Mouse (Mus musculus) T-helper 17 cell (primary cell): ENCODE results near the gene Atad3a.
"Not testable (repeated sequence)": the region's sequence is repeated elsewhere in the genome, so short reads cannot be mapped to it uniquely, and the experiment has no call there.

Experiments used
- in situ Hi-C, 2 experiments: fragments of 300-600 bp; cut with MboI, MseI; formaldehyde crosslinking; loops; 1 replicate in 1 of 2; 2 replicates in 1 of 2; pipeline ENCODE4 v1.15.1; 2025; ENCODE audit warnings: high pct_unique_total_duplicates in 2 of 2

Atad3a gene

DNA sequence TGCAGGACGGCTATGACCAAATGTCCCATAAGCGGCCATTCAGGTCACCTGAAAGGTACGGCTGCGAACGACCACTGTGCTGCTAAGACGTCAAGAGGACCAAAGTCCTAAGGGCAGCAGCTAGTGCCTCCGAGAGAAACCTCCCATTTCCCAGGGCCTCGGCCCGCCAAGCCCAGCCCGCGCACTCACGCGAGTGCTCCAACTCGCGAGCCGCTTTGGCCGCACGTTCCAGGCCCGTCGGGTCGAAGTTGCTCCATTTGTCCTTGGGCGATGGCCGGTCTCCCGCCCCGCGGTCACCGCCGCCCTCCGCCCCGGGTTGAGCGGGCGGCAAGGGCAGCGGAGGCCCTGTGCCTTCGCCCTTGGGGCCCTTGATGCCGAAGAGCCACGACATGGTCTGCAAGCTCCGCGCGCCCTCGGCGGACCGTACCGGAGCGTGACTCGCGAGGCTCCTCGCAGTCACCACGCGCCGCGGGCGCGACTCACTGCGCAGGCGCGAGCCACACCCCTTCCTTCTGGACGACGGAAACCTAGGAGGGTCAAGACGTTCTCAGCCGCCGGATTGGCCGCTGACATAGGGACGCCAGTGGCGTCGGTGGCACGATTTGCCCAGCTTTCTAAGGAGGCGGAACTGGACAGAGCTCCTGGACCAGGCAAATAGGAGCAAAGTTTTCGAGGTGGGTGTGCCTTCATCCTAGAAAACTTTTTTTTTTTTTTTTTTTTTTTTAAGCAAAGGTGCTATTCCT is at the start of gene Atad3a:
Gene Atad3a, minus strand, starts transcription at position 481 of the 743 bp plus-strand sequence.
- in situ Hi-C loops = no loop called here

DNA sequence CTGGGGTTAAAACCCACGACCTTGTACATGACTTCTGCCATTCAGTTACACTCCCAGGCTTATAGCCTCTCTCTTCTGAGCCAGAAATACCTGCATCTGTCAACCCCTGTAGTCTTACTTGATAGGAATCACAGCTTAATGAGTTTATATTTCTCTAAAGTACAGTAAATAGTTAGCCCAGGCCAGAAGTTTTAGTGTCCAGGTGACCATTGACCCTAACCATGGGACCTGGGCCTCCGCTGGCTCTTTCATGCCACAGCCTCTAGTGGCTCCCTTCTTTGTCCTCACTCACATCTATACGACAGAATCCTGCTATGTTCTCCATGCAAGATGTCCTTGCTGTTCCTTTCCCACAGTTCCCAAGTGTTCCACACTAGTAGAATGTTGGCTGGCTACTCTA is 46.9 kb upstream of the Atad3a start:
- in situ Hi-C loops = no loop called here

DNA sequence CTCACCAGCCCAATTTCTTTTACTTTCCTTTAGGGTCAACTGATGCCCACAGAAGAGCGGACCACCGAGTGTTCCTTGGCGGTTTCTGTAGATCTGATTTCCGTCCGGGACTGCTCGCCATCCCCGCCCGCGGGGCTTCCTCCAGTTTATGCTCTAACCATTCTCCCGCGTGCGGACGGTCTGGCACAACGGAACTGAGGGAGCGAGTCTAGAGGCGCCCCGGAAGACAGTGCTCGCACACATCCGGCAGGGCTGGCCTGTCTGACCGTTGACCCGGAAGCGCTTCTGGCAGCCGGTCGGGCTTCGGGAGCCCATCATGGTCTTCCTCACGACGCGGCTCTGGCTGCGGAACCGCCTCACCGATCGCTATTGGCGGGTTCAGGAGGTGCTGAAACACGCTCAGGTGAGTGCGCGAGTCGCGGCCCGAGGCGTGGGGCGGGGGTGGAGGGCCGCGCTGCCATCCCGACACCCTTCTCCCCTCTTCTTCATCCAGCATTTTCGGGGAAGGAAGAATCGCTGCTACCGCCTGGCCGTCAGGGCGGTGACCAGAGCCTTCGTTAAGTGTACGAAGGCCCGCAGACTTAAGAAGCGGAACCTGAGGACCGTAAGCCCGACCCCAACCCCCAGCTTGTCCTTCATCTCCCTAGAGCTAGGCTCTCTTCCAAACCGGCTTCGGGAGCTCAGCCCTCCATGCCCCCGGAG is 42.6 kb upstream of the Atad3a start:
- in situ Hi-C loops = no loop called here

DNA sequence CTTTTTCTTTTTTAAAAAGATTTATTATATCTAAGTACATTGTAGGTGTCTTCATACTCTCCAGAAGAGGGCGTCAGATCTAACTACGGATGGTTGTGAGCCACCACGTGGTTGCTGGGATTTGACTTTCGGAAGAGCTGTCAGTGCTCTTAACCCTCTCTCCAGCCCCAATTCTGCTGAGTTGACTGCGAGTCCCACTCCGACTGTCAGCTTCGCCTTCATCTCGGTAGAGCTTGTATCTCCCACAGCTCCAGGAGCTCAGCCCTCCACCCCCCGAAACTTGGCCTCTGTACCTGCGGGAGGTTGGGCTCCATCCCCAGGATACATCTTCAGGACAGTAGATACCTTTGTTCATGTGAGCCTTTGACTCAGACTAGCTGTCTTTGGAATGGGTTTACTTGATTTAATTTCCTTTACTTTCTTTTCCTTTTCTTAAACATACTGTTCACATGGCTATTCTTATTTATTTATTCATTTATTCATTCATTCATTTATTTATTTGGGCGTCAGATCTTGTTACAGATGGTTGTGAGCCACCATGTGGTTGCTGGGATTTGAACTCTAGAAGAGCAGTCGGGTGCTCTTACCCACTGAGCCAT is 41.9 kb upstream of the Atad3a start, which contains the start of gene Mrpl20:
Gene Mrpl20, plus strand, starts transcription at position 138 of the 599 bp plus-strand sequence.
- in situ Hi-C loops = no loop called here

DNA sequence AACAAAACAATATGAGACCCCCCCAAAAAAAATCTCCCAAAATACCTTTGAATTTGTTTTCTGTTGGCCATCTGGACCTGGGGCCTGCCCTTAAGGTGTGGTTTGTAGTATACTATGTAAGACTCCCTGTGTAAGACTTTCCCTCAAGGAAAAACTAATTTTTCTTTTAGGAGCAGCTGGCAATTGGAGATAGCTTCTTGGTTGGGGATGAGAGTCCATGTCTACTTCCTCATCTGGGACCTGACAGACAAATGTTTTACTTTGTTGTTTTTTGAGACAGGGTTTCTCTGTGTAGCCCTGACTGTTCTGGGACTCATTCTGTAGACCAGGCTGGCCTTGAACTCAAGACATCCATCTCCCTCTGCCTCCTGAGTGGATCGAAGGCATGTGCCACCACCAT is 41.2 kb upstream of the Atad3a start:
- in situ Hi-C loops = no loop called here

DNA sequence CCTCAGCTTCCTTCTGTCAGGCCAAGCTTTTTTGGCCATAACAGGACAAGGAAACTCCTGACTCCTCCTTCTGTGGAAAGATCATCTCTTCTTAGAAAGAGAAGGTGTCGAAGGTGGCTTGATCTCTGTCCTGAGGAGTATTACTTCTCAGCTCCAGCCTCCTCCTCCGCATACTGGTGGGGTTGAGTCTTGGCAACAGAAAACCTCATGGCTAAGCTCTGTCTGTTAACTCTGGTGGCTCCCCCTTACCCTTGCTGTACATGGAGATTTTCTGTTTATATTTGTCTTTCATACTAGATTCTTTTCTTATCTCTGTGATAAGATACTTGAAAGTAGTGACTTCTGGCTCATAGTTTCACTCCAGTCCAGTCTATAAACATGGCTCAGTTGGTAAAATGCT is 32.8 kb upstream of the Atad3a start:
- in situ Hi-C loops = no loop called here

DNA sequence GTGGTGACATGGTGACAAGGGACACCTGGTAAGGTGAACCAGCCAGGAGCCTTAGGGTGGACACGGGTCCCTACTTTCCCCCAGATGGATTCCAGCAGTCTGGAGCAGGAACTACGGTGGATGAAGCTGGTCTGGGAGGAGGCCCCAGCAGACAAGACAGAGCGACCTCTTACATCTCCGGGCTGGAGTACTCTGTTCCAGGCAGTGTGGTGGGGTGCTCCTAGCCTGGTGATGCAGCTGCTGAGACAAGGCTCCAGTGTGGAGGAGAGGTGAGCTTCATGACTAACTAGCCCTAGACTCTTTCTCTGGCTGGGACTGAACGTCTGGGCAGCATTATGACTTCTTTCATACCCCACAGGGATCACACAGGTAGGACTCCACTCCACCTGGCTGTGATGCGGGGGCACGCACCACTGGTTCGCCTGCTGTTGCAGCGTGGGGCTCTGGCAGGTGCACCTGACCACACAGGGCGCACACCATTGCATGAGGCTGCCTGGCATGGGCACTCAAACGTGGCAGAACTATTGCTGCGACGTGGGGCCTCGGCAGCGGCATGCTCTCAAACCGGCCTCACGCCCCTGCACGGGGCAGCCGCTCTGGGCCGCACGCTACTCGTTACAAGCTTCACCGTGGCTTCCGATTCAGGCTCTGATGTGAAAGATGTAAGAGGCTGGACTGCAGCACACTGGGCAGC is 30.5 kb upstream of the Atad3a start:
- in situ Hi-C loops = no loop called here

DNA sequence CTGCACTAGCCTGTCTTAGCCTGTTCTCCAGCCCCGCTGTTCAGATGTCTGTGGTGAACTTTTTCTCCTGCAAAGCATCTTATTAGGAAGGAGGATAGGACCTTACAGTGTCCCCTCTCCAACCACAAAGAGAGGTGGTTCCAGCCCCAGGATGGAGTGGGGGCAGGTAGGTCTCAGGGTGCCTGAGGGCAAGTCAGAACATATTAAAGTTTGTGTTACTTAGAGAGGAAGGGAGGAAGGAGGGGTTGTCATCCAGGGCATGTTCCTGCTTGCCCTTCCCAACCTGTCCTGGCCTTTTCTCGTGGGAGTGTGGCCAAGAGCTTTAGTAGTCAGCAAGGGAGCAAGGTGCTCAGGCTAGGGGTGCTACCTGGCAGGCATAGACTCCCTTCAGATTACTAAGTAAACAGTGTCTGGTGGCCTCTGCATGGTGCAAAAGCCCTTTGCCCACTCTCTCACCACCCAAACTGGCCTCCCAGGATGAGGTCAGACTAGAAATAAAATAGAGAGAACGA is 29.8 kb upstream of the Atad3a start:
- in situ Hi-C loops = no loop called here

DNA sequence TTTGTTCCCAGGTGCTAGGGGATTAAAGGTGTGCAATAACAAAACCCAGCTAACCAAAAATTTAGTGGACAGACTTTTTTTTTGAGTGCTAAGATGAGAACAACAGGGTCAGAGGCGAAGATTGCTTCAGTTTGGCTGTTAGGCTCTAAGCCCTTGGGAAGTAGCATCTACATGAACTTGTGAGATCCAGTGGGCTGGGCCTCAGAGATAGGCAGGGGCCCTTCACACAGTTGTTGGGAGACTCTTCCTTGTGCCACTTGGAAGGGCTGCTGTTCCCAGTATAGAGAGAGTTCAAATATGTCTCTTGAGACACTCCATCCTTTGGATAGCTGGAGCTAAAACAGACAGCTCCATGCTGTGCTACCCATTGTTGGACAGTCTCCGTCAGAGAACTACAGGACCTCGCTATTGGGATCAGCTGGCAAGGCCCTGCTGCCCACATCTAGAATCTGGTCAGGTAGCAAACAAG is 29.2 kb upstream of the Atad3a start, which contains the start of gene Ankrd65:
Gene Ankrd65, plus strand, starts transcription at position 419 of the 469 bp plus-strand sequence.
- in situ Hi-C loops = no loop called here

DNA sequence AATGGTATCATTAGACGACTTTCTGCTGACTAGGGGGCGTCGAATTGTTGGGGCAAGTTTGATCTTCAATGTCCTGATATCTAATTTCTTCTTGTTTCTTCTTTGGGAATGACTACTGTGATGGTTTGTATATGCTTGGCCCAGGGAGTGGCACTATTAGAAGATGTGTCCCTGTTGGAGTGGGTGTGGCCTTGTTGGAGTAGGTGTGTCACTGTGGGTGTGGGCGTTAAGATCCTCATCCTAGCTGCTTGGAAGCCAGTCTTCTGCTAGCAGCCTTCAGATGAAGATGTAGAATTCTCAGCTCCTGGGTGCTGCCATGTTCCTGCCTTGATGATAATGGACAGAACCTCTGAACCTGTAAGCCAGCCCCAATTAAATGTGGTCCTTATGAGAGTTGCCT is 27.9 kb upstream of the Atad3a start:
- in situ Hi-C loops = not testable (repeated sequence)

DNA sequence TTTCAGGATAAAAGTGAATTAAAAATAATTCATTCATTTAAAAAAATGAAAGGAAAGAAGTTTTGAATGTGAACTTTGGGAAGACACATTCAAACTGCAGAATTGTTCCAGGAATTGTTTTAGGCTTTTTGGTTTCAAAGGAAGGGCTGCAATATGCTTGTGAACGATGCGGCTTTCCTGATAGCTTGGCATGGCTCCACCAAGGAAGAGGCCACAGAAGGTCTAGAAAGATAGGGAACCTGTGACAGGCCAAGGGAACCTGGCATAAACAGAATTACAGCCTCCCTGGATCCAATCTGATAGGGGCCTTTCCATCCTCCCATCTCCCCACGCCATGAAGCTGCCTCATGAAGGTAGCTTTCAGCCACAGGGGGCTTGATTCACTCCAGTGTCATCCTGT is 27.4 kb upstream of the Atad3a start:
- in situ Hi-C loops = no loop called here

DNA sequence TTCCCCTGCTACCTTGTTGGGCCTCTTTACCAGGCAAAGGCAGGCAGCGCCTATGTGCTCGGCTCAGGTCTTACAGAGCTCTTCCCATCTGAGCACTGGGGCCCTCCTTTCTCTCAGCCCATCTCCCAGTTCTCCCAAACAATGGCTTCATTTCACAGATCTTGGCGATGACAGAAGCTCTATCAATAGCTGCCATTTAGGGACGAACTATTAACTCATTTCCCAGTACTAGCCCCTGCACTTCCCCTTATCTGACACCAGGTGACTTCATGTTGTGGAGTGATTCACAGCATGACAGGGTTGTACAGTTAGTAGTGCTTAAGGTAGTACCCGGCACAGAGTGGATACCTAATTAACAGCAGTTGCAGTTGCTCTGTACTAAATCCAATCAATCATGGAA is 24.9 kb upstream of the Atad3a start, which contains the start of gene Tmem88b:
Gene Tmem88b, minus strand, starts transcription at position 56 of the 400 bp plus-strand sequence.
- in situ Hi-C loops = no loop called here

DNA sequence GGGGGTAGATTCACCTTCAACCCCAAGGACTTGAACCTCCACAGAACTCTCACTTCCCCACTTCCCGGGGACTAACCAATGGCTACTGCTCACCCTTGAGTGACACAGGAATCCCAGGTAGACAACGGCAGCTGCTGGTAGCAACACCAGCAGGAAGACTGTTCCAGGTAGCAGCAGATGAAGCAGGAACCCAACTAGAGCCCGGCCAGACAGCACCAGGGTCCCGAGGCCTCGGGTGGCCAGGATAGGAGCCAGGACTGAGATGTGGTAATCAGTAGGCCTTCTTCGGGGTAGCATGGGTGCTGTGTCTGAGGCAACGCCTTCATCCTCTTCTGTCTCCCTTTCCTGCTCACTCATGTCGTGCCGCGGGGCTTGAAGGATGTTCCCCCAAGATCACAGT is 24.4 kb upstream of the Atad3a start:
- in situ Hi-C loops = no loop called here

DNA sequence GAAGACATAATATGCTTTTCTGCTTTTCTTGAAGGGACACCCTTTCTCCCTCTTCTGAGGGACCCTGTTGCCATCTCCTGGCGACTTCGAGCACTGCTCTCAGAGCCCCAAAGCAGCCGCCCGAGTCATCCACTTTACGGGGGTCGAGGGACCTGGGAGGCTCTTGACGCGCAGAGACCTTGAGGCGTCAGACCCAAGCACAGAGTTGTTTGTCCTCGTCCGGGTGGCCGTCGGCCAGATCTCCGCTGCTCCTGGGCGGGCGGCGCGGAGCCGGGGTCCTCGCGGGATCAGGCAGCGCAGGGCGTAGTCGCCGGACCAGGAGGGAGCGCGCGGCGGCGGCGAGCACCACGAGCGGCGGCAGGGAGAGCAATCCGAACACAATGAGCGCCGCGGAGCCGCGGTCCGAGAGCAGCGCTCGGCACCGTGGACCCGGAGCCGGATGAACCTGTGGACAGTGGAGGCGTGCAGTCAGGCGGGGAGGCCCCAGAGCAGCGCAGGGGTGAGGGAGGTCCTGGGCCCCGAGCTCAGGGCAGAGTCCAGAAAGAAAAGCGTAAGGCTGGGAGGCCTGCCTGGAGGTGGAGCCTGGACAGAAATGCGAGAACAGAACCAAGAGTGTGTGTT is 23.3 kb upstream of the Atad3a start:
- in situ Hi-C loops = no loop called here

DNA sequence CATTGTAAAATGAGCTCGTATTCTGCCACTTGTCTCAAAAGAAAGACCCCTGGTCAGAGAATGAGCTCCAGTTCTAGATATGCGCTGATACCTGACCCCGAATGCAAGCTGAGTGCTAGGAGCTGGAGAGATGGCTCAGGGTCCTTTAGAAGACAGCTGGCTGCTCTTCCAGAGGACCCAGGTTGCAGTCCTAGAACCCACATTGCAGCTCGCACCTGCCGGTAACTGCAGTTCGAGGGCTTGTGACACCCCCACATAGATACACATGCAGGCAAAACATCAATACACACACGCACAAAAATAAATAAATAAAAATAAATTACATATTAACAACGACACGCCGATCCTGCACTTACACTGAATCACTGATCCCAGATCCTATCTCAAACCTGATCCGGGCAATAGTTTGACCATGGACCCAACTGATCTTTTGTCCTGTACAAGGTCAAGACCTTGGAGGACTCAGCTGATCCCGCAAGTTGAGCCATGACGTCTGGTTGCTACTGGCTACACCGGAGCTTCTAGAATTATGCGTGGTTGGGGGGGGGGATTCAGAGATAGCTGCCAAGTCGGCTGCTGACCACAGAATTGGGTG is 22.7 kb upstream of the Atad3a start:
- in situ Hi-C loops = no loop called here

DNA sequence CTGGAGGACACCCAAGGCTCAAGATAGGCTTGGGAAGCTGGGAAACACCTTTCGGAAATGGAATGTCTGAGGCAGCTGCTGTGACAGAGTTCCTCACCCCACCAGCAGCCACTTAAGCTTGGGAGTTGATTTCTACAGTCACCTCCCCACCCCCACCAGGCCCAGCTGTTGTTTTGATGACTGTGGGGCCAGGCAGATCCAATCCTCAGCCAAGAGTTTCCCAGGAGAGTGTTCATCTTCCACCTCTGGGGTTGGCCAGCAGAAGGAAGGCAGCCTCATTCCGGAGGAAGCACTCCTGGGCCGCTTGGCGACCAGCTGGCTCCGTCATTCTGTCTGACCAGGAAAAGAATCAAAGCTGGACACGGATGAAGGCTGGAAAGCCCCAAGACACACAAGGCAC is 20.0 kb upstream of the Atad3a start:
- in situ Hi-C loops = no loop called here

DNA sequence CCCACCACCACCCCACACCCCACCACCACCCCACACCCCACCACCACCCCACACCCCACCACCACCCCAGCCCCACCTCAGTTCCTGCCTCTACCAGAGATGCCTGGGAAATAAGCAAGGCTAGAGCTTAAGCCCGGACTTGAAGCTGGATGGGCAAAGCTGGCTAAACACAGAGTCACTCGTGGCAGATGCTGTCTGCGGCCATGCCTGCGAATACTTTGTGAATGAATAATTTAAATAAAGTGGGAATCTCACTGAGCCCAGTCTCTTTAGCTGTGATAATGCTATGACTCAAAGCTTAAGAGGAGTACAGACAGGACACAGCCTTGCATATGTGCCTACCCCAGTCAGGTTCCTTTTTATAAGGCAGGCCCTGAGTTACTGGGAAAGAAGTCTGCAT is 18.6 kb upstream of the Atad3a start:
- in situ Hi-C loops = no loop called here

DNA sequence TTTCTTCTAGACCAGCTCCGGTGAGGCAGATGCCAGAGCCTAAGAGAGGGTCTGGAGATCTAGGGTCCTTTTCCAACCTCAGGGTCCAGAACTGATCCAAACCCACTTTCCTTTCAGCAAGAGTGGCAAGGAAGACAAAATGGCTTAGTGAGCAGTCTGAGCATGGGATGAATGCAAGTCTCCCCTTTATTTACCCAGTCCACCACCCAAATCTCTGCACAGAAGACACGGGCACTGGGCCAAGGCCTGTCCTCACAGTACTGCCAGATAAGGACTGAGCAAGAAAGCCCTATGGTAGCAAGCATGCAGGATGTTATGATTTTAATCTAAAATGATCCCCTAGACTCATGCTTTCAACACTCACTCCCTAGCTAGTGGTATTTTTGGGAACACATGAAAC is 16.9 kb upstream of the Atad3a start:
- in situ Hi-C loops = no loop called here

DNA sequence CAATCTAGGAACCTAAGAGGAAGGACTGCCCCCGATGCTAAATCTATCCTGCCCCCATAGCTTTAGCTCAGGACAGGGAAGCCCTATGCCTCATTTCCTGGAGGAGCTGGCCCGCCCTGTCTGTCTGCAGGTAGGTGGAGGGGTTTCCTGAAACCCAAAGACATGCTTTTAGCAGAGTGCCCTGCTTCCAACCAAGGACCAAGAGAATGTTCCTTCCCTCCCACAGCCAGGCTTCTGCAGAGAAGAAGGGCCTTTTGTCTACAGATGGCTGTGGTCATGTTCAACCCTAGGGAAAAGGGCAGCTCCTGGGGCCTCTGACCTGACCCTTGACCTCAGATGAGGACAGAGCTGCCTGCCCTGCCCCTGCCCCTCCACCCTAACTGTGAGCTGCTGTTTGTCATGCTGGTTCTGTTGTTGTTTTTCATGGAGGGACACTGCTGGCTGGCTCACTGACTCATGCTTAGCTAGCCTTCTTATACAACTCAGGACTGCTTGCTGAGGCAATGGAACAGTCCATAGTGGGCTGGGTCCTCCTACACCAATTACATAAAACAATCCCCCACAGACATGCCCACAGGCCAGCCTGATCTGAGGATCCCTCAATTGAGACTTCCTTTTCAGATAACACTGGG is 15.9 kb upstream of the Atad3a start:
- in situ Hi-C loops = no loop called here

DNA sequence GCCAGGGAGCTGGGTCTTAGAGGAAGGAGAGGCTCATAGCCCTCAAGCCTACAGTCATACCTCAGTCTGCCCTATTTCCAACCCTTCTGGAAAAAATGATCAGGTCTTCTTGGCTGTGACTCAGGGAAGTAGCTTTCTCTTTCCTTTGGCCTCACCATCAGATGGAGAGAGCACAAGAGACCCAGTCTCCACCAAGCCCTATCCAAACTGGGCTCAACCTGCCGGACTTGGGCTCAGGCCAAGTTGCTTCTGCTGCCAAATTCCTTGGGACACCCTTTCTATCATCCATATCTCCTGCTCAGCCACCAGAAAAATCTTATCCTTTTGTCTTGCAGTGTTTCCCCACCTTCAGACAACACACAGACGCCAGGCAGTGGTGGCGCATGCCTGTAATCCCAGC is 15.0 kb upstream of the Atad3a start:
- in situ Hi-C loops = no loop called here
